In the genomic region with DNA sequence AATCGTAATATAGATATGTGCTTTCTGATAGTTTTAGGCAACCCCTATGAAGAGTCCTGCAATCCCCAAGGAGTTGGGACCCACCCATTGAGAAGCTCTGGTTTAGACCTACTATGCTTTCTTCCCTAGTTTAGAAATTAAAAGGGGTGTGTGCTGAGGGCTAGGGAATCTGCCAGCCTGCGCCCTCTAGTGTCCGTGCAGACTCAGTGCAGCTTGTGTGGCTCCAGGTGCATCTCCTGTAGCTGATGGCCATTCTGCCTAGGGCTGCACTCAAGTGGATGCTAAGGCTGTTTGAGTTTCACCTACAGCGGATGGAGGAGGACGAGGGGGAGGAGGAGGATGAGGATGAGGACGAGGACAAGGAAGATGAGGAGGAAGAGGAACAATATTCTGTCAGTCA, we compare ENCODE assay signal across 9 mouse cellular contexts. TPM values are rescaled to one million over a fixed set of nuclear protein-coding genes. Genes with fewer than 3 reads are reported as not detected.
DNase-seq lines count a peak whose midpoint lies in the region; ATAC-seq and TF ChIP-seq lines count a peak whose summit lies in the region.
"Not testable (repeated sequence)": the region's sequence is repeated elsewhere in the genome, so short reads cannot be mapped to it uniquely, and the experiment has no call there.
"Had no signal": no experiment of that assay in that cellular context is flagged by ENCODE, and none has a peak within 500 bp of the region (broad histone marks: within the 10 kb centered on the region; RNA-seq: fewer than 3 reads in every experiment).

No protein-coding gene starts in this region.

- H3K4me1 ChIP-seq in MEL (ENCODE audit: control insufficient read depth in 1 of 2, insufficient read depth in 2 of 2, low read length in 2 of 2); lung, postnatal 0 days (ENCODE audit: insufficient read depth, low read depth, low read length); stomach, postnatal 0 days (replicated peaks; ENCODE audit: control insufficient read depth, insufficient read depth): not testable (repeated sequence)

- not testable (repeated sequence) for H3K79me2 ChIP-seq in MEL (ENCODE audit: control insufficient read depth, insufficient read depth, low read length, poor library complexity)

- TF ChIP-seq RAD21 in MEL (IDR thresholded peaks at IDR 0.05; ENCODE audit: low read depth, low read length), result not testable (repeated sequence)

- TF ChIP-seq EP300 in MEL (IDR thresholded peaks at IDR 0.05; ENCODE audit: low read depth in 1 of 2, low read length in 2 of 2); lung, postnatal 0 days (IDR thresholded peaks at IDR 0.05); stomach, postnatal 0 days (optimal IDR thresholded peaks at IDR 0.05): not testable (repeated sequence)

- not testable (repeated sequence) for TF ChIP-seq POLR2A in MEL (IDR thresholded peaks at IDR 0.05; ENCODE audit: control insufficient read depth in 1 of 2, insufficient read depth in 1 of 2, low read depth in 1 of 2, low read length in 2 of 2, poor library complexity in 1 of 2)

- not testable (repeated sequence) for H3K4me2 ChIP-seq in lung, postnatal 0 days (replicated peaks; ENCODE audit: low read depth, low read length); stomach, postnatal 0 days (replicated peaks; ENCODE audit: low read depth)

- H3K36me3 ChIP-seq in MEL (ENCODE audit: control insufficient read depth in 1 of 2, insufficient read depth in 2 of 2, low read length in 2 of 2); lung, postnatal 0 days (ENCODE audit: insufficient read depth, low read length); stomach, postnatal 0 days (ENCODE audit: control insufficient read depth, insufficient read depth, low read length): not testable (repeated sequence)

- not testable (repeated sequence) for ATAC-seq in lung, postnatal 0 days; stomach, postnatal 0 days (ENCODE audit: low FRiP score, low TSS enrichment)

- peak in 2 of 3 experiments; percentile 20 to 33; a peak in 3 of 6 replicates for TF ChIP-seq CTCF in MEL (IDR thresholded peaks at IDR 0.05 in 2 of 3, conservative IDR thresholded peaks at IDR 0.05 in 1 of 3; ENCODE audit: control insufficient read depth in 1 of 3, insufficient read depth in 1 of 3, low read depth in 2 of 3, low read length in 3 of 3, poor library complexity in 1 of 3, severe bottlenecking in 1 of 3)
- peak; percentile 65 for TF ChIP-seq CTCF in layer of hippocampus, adult 2 months (conservative IDR thresholded peaks at IDR 0.05)
- peak; percentile 18; the same call in 1 of the 2 replicates for TF ChIP-seq CTCF in lung, postnatal 0 days (IDR thresholded peaks at IDR 0.05)
- TF ChIP-seq CTCF in stomach, postnatal 0 days (IDR thresholded peaks at IDR 0.05; ENCODE audit: low read depth), result peak; percentile 36

- H3K9ac ChIP-seq in MEL (ENCODE audit: control insufficient read depth, low read depth, low read length, poor library complexity, severe bottlenecking); lung, postnatal 0 days (replicated peaks; ENCODE audit: low read depth); stomach, postnatal 0 days (ENCODE audit: low read length): not testable (repeated sequence)

- not testable (repeated sequence) for DNase-seq in MEL (ENCODE audit: low read depth, low spot score); layer of hippocampus, adult 2 months (ENCODE audit: low spot score in 2 of 2); lung, postnatal 0 days (ENCODE audit: low spot score); stomach, postnatal 0 days (ENCODE audit: low spot score)
- DNase-seq in cerebellum, adult 18-20 months, result peak; percentile 3 to 5
- peak; percentile 86 for DNase-seq in heart, adult 11 months
- DNase-seq in kidney, adult 11 months, result peak; percentile 3
- peak; percentile 14 for DNase-seq in thymus, postnatal 4 days

- not testable (repeated sequence) for H3K27ac ChIP-seq in MEL (ENCODE audit: control insufficient read depth, low read depth, low read length); layer of hippocampus, adult 2 months; lung, postnatal 0 days (ENCODE audit: low read length); stomach, postnatal 0 days (replicated peaks)

- H3K4me3 ChIP-seq in MEL (ENCODE audit: control insufficient read depth in 1 of 2, insufficient read depth in 1 of 2, low read depth in 2 of 2, low read length in 2 of 2); layer of hippocampus, adult 2 months; lung, postnatal 0 days (ENCODE audit: low read depth, low read length); stomach, postnatal 0 days (ENCODE audit: low read depth, low read length): not testable (repeated sequence)

- not testable (repeated sequence) for H3K27me3 ChIP-seq in MEL (ENCODE audit: control insufficient read depth in 1 of 2, insufficient read depth in 2 of 2, low read length in 2 of 2); lung, postnatal 0 days (replicated peaks; ENCODE audit: insufficient read depth, low read length); stomach, postnatal 0 days (ENCODE audit: control insufficient read depth, insufficient read depth, low read length)

- WGBS in lung, postnatal 0 days, result 56% methylated on average over 6 of the region's 6 CpGs
- WGBS in stomach, postnatal 0 days, result 65% methylated on average over 6 of the region's 6 CpGs

- not testable (repeated sequence) for H3K9me3 ChIP-seq in MEL (replicated peaks; ENCODE audit: insufficient read depth, low read length); lung, postnatal 0 days (ENCODE audit: low read length); stomach, postnatal 0 days (ENCODE audit: control insufficient read depth, low read length)

TF ChIP-seq in MEL, 35 proteins besides CTCF, POLR2A, EP300 and RAD21:
- TF ChIP-seq SMC3 (IDR thresholded peaks at IDR 0.05; ENCODE audit: low read depth, low read length), result 0 out of 2 replicates have a peak, but pooled peaks have one; percentile 13

RNA-seq across cellular contexts. Expression of a gene that starts 40.6 kb away (rescaled TPM):
- 0.39 and 0.46 TPM in 2 replicates for total RNA-seq in MEL (2012; rRNA removed)
- polyA plus RNA-seq in MEL (2012; ENCODE audit: insufficient read depth in 1 of 2, insufficient read length in 2 of 2, low read depth in 1 of 2, low replicate concordance in 2 of 2, missing spikeins in 1 of 2), result 1 to 10 TPM in 1 of 2 experiments, not detected in 1; 1.9 TPM
- 10 to 100 TPM; 38.6 to 40.1 TPM for total RNA-seq in layer of hippocampus, adult 2 months (2021)
- 6.3 and 6.4 TPM in 2 replicates for polyA plus RNA-seq in lung, postnatal 0 days (2015; fragmentation: Nextera tagmentation; extraction: Ambion mirVana)
- polyA plus RNA-seq in stomach, postnatal 0 days (2015; fragmentation: Nextera tagmentation; extraction: Ambion mirVana), result 5.0 and 6.0 TPM in 2 replicates
- total RNA-seq: G1E had no signal
- polyA plus RNA-seq: G1E had no signal
